22 mouse cellular contexts compared by ENCODE assay signal in genomic region chr5:24595261-24595660, GRCm38 (mm10). TPM values are rescaled to one million over a fixed set of nuclear protein-coding genes. Genes with fewer than 3 reads are reported as not detected.
DNase-seq lines count a peak whose midpoint lies in the region; ATAC-seq and TF ChIP-seq lines count a peak whose summit lies in the region.
"Had no signal": no experiment of that assay in that cellular context is flagged by ENCODE, and none has a peak within 500 bp of the region (broad histone marks: within the 10 kb centered on the region; RNA-seq: fewer than 3 reads in every experiment).

No protein-coding gene starts in this region.

- no peak for TF ChIP-seq CTCF in layer of hippocampus, adult 2 months (conservative IDR thresholded peaks at IDR 0.05)

- H3K4me1 ChIP-seq in hindbrain, embryonic 12.5 days = peaks cover 57% of the 10 kb centered on the region
- H3K4me1 ChIP-seq in midbrain, embryonic 13.5 days (replicated peaks) = peaks cover 69% of the 10 kb centered on the region
- H3K4me1 ChIP-seq in neural tube, embryonic 15.5 days = peaks cover 61% of the 10 kb centered on the region

- no peak overlapping the region for H3K4me3 ChIP-seq in layer of hippocampus, adult 2 months
- H3K4me3 ChIP-seq in hindbrain, embryonic 12.5 days = no peak overlapping the region
- H3K4me3 ChIP-seq in midbrain, embryonic 13.5 days (replicated peaks) = no peak overlapping the region
- H3K4me3 ChIP-seq in neural tube, embryonic 15.5 days (replicated peaks) = no peak overlapping the region
- H3K4me3 ChIP-seq: limb, embryonic 13.5 days; liver, embryonic 15.5 days had no signal

- H3K27me3 ChIP-seq in hindbrain, embryonic 12.5 days = peaks cover 17% of the 10 kb centered on the region; the same call in 1 of the 2 replicates
- H3K27me3 ChIP-seq in midbrain, embryonic 13.5 days = 0 out of 2 replicates have a peak, but pooled peaks cover 3% of the 10 kb centered on the region
- no peaks in the 10 kb centered on the region for H3K27me3 ChIP-seq in neural tube, embryonic 15.5 days (replicated peaks)
- H3K27me3 ChIP-seq: limb, embryonic 13.5 days had no signal

- no peak overlapping the region for H3K9ac ChIP-seq in hindbrain, embryonic 12.5 days
- peak overlapping the region; percentile 52 for H3K9ac ChIP-seq in midbrain, embryonic 13.5 days (replicated peaks)
- H3K9ac ChIP-seq in neural tube, embryonic 15.5 days (replicated peaks) = no peak overlapping the region
- H3K9ac ChIP-seq: limb, embryonic 13.5 days; liver, embryonic 15.5 days had no signal

- peak overlapping the region; percentile 94; the same call in 1 of the 2 replicates for H3K27ac ChIP-seq in layer of hippocampus, adult 2 months
- peak overlapping the region; percentile 83; the same call in 1 of the 2 replicates for H3K27ac ChIP-seq in hindbrain, embryonic 12.5 days
- peak overlapping the region; percentile 97 for H3K27ac ChIP-seq in midbrain, embryonic 13.5 days
- H3K27ac ChIP-seq in neural tube, embryonic 15.5 days (replicated peaks) = peak overlapping the region; percentile 86
- H3K27ac ChIP-seq: limb, embryonic 13.5 days; liver, embryonic 15.5 days had no signal

- 86% methylated on average over 5 of the region's 5 CpGs for WGBS in hindbrain, embryonic 12.5 days
- 95% methylated on average over 5 of the region's 5 CpGs for WGBS in midbrain, embryonic 13.5 days
- 92% methylated on average over 5 of the region's 5 CpGs for WGBS in neural tube, embryonic 15.5 days

- peaks cover 39% of the 10 kb centered on the region for H3K36me3 ChIP-seq in hindbrain, embryonic 12.5 days
- H3K36me3 ChIP-seq in midbrain, embryonic 13.5 days = peaks cover 56% of the 10 kb centered on the region
- peaks cover 49% of the 10 kb centered on the region for H3K36me3 ChIP-seq in neural tube, embryonic 15.5 days
- H3K36me3 ChIP-seq: liver, embryonic 15.5 days had no signal

- no peaks in the 10 kb centered on the region for H3K9me3 ChIP-seq in hindbrain, embryonic 12.5 days (replicated peaks)
- no peaks in the 10 kb centered on the region for H3K9me3 ChIP-seq in midbrain, embryonic 13.5 days
- no peaks in the 10 kb centered on the region for H3K9me3 ChIP-seq in neural tube, embryonic 15.5 days (replicated peaks)
- H3K9me3 ChIP-seq: limb, embryonic 13.5 days; liver, embryonic 15.5 days had no signal

- no peak for ATAC-seq in hindbrain, embryonic 12.5 days (ENCODE audit: low FRiP score)
- no peak for ATAC-seq in midbrain, embryonic 13.5 days
- ATAC-seq in neural tube, embryonic 15.5 days (ENCODE audit: low FRiP score) = no peak
- ATAC-seq: lung, postnatal 0 days had no signal

- H3K4me2 ChIP-seq in hindbrain, embryonic 12.5 days (replicated peaks) = no peak overlapping the region
- peak overlapping the region; percentile 54 for H3K4me2 ChIP-seq in midbrain, embryonic 13.5 days (replicated peaks)
- H3K4me2 ChIP-seq in neural tube, embryonic 15.5 days = no peak overlapping the region
- H3K4me2 ChIP-seq: limb, embryonic 13.5 days; liver, embryonic 15.5 days had no signal

- DNase-seq in layer of hippocampus, adult 2 months (ENCODE audit: low spot score in 2 of 2) = no peak
- no peak for DNase-seq in layer of hippocampus, postnatal 36 days
- DNase-seq in ovary, postnatal 10 days (ENCODE audit: low spot score) = no peak
- DNase-seq in liver = no peak
- no peak for DNase-seq in cerebellum, postnatal 25 days
- DNase-seq: adrenal gland, postnatal 14 days; cerebellum, adult 9-10 months; kidney, adult 18-20 months; kidney, postnatal 14 days; layer of hippocampus, adult 9-11 months had no signal

RNA-seq across cellular contexts. Expression of gene Chpf2, which starts 8.7 kb away (rescaled TPM):
- total RNA-seq in layer of hippocampus, adult 2 months (2021) = 10 to 100 TPM; 63.6 to 66.7 TPM
- total RNA-seq in layer of hippocampus, postnatal 36 days (2021) = 10 to 100 TPM; 58.0 to 61.2 TPM
- 22.3 and 23.1 TPM in 2 replicates for polyA plus RNA-seq in hindbrain, embryonic 12.5 days (2016; fragmentation: Nextera tagmentation; extraction: Ambion mirVana)
- 17.8 and 18.6 TPM in 2 replicates for polyA plus RNA-seq in midbrain, embryonic 13.5 days (2015; fragmentation: Nextera tagmentation; extraction: Ambion mirVana)
- polyA plus RNA-seq in neural tube, embryonic 15.5 days (2015; fragmentation: Nextera tagmentation; extraction: Ambion mirVana) = 19.3 and 21.2 TPM in 2 replicates

RNA-seq across cellular contexts. Expression of gene Abcf2, which starts 18.0 kb away (rescaled TPM):
- 10 to 100 TPM; 75.9 to 81.4 TPM for total RNA-seq in layer of hippocampus, adult 2 months (2021)
- 10 to 100 TPM; 74.5 to 77.3 TPM for total RNA-seq in layer of hippocampus, postnatal 36 days (2021)
- 108 and 110 TPM in 2 replicates for polyA plus RNA-seq in hindbrain, embryonic 12.5 days (2016; fragmentation: Nextera tagmentation; extraction: Ambion mirVana)
- polyA plus RNA-seq in midbrain, embryonic 13.5 days (2015; fragmentation: Nextera tagmentation; extraction: Ambion mirVana) = 98.2 and 103 TPM in 2 replicates
- 82.8 and 93.1 TPM in 2 replicates for polyA plus RNA-seq in neural tube, embryonic 15.5 days (2015; fragmentation: Nextera tagmentation; extraction: Ambion mirVana)

RNA-seq across cellular contexts. Expression of gene Smarcd3, which starts 28.9 kb away (rescaled TPM):
- 10 to 100 TPM; 88.7 to 90.9 TPM for total RNA-seq in layer of hippocampus, adult 2 months (2021)
- 10 to 100 TPM; 88.0 to 89.8 TPM for total RNA-seq in layer of hippocampus, postnatal 36 days (2021)
- polyA plus RNA-seq in hindbrain, embryonic 12.5 days (2016; fragmentation: Nextera tagmentation; extraction: Ambion mirVana) = 78.4 and 83.2 TPM in 2 replicates
- polyA plus RNA-seq in midbrain, embryonic 13.5 days (2015; fragmentation: Nextera tagmentation; extraction: Ambion mirVana) = 119 and 127 TPM in 2 replicates
- polyA plus RNA-seq in neural tube, embryonic 15.5 days (2015; fragmentation: Nextera tagmentation; extraction: Ambion mirVana) = 111 and 135 TPM in 2 replicates

RNA-seq across cellular contexts. Expression of gene 4931409K22Rik, which starts 38.7 kb away (rescaled TPM):
- not detected for total RNA-seq in layer of hippocampus, adult 2 months (2021)
- total RNA-seq in layer of hippocampus, postnatal 36 days (2021) = not detected
- polyA plus RNA-seq in hindbrain, embryonic 12.5 days (2016; fragmentation: Nextera tagmentation; extraction: Ambion mirVana) = not detected in 2 replicates
- polyA plus RNA-seq in midbrain, embryonic 13.5 days (2015; fragmentation: Nextera tagmentation; extraction: Ambion mirVana) = 0.07 and 0.08 TPM in 2 replicates
- 0.24 and 0.26 TPM in 2 replicates for polyA plus RNA-seq in neural tube, embryonic 15.5 days (2015; fragmentation: Nextera tagmentation; extraction: Ambion mirVana)
- total RNA-seq: adrenal gland, postnatal 14 days; gastrocnemius, adult 8-10 months; heart, adult 8-10 months; megakaryocyte, adult 5-6 weeks had no signal
- polyA plus RNA-seq: embryonic facial prominence, embryonic 14.5 days; heart, embryonic 16.5 days; liver, embryonic 15.5 days; lung, postnatal 0 days; urinary bladder, adult 2 months had no signal

RNA-seq across cellular contexts. Expression of gene Asb10, which starts 54.5 kb away (rescaled TPM):
- under 1 TPM in 1 of 2 experiments, not detected in 1; 0.31 TPM for total RNA-seq in layer of hippocampus, adult 2 months (2021)
- total RNA-seq in layer of hippocampus, postnatal 36 days (2021) = under 1 TPM in 1 of 2 experiments, not detected in 1; 0.25 TPM
- 0.32 and 0.42 TPM in 2 replicates for polyA plus RNA-seq in hindbrain, embryonic 12.5 days (2016; fragmentation: Nextera tagmentation; extraction: Ambion mirVana)
- polyA plus RNA-seq in midbrain, embryonic 13.5 days (2015; fragmentation: Nextera tagmentation; extraction: Ambion mirVana) = 0.17 TPM in 1 of 2 replicates, not detected in the other
- polyA plus RNA-seq in neural tube, embryonic 15.5 days (2015; fragmentation: Nextera tagmentation; extraction: Ambion mirVana) = 0.40 and 0.87 TPM in 2 replicates
- total RNA-seq: megakaryocyte, adult 5-6 weeks had no signal
